Mouse (Mus musculus): ENCODE measurements at regions not wholly inside any gene's neighbourhood (a gene's known extent, or its start where the extent isn't known, plus 50 kb on each side); places are given as distances from the start of the nearest gene placed in this dataset.

- TF ChIP-seq CTCF (IDR thresholded peaks at IDR 0.05; ENCODE audit: low read depth, low read length) (no peak), POLR2A (IDR thresholded peaks at IDR 0.05; ENCODE audit: borderline replicate concordance, low read depth, low read length) (no peak)
Observed at GRCm38 (mm10) chr16:55515228-55515696, 217.5 kb upstream of the Zpld1 start.

Data from bone marrow macrophage, adult 2 months (primary cell).